Mouse (Mus musculus): ENCODE results near the gene Nkapd1. TPM values are rescaled to one million over a fixed set of nuclear protein-coding genes. Genes with fewer than 3 reads are reported as not detected.

Nkapd1 gene
- polyA plus RNA-seq, 1 experiment: 3.6 TPM

DNA sequence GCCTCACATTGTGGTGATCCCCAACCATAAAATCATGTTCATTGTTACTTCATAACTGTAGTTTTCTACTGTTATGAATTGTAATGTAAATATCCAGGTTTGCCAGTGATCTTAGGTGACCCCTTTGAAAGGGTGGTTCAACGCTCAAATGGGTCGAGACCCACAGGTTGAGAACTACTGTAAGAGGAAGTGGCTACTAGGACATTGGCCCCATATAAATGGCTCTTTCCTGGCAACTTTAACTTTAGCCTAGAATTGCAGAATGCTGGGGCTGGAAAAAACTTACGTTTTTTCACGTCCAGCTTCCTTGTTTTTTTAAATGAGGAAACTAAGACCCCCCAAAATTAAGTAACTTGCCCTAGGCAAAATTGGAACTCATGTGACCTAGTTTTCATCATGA, 49.9 kb downstream of the Nkapd1 start:
- Histone ChIP-seq H3K27me3 (ENCODE audit: control insufficient read depth, insufficient read depth, insufficient read length) (no peaks in the 10 kb centered on the region), H3K4me3 (ENCODE audit: insufficient read depth, poor library complexity, severe bottlenecking) (no peak overlapping the region), H3K79me2 (ENCODE audit: control insufficient read depth, insufficient read depth) (no peaks in the 10 kb centered on the region), H3K36me3 (ENCODE audit: control insufficient read depth, insufficient read depth) (no peaks in the 10 kb centered on the region), H3K79me3 (ENCODE audit: low read depth) (no peaks in the 10 kb centered on the region), H3ac (ENCODE audit: control insufficient read depth, insufficient read length, low read depth) (no peak overlapping the region)
- TF ChIP-seq FOSL1 (IDR thresholded peaks at IDR 0.05; ENCODE audit: insufficient read depth, low read length, poor library complexity, severe bottlenecking) (no peak), MAX (IDR thresholded peaks at IDR 0.05) (no peak)

DNA sequence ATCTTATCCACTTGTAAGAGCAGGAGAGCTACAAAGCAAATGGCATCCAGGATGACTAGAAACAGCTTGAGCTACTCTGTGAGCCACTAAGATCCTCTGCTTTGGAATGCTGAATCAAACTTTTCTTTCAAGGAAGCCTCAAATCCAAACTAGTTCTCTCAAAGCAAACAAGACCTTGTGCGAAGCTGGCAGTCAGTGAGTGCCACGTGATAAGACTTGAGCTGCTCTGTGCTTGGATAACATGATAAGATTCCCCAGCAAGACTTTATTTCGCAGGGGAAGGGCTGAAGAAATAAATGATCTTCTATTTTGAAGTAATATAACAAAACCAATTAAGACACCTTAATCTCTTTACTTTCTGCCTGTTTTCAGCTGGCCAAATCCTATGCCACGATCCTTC, 51.3 kb downstream of the Nkapd1 start:
- Histone ChIP-seq H3ac (ENCODE audit: control insufficient read depth, insufficient read length, low read depth) (no peak overlapping the region), H3K36me3 (ENCODE audit: control insufficient read depth, insufficient read depth) (no peaks in the 10 kb centered on the region), H3K79me2 (ENCODE audit: control insufficient read depth, insufficient read depth) (no peaks in the 10 kb centered on the region), H3K79me3 (ENCODE audit: low read depth) (no peaks in the 10 kb centered on the region), H3K27me3 (ENCODE audit: control insufficient read depth, insufficient read depth, insufficient read length) (no peaks in the 10 kb centered on the region), H3K4me3 (ENCODE audit: insufficient read depth, poor library complexity, severe bottlenecking) (no peak overlapping the region)
- TF ChIP-seq MYOG (IDR thresholded peaks at IDR 0.05; ENCODE audit: control insufficient read depth, extremely low read depth, insufficient read length) (no peak), CEBPB (IDR thresholded peaks at IDR 0.05; ENCODE audit: low read depth) (no peak), MAX (IDR thresholded peaks at IDR 0.05) (no peak), FOSL1 (IDR thresholded peaks at IDR 0.05; ENCODE audit: insufficient read depth, low read length, poor library complexity, severe bottlenecking) (no peak), CTCF (IDR thresholded peaks at IDR 0.05; ENCODE audit: control insufficient read depth, insufficient read depth, insufficient read length) (no peak)

DNA sequence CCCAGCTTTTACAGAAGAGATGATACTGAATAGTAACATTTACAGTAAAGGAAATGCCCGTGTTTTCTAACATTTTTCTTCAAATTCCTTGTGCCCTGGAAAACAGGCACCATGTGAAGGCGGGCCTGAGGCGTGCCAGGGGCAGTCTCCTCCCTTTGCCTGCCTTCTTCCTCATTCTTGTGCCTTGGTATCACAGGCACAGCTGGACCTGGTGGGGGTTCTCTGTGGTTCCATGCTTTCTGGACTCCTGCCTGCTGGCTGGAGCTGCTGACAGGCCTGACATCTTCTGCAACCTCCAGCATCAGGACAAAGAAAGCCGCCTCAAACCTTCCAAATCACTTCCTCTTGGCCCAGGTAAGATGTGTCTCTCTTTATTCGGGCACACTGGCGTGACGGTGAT, 52.1 kb downstream of the Nkapd1 start:
- TF ChIP-seq CTCF (IDR thresholded peaks at IDR 0.05; ENCODE audit: control insufficient read depth, insufficient read depth, insufficient read length) (no peak), CEBPB (IDR thresholded peaks at IDR 0.05; ENCODE audit: low read depth) (no peak), USF1 (IDR thresholded peaks at IDR 0.05; ENCODE audit: low read depth) (no peak), MAX (IDR thresholded peaks at IDR 0.05) (no peak), MYOD1 (IDR thresholded peaks at IDR 0.05; ENCODE audit: control insufficient read depth, insufficient read length, low read depth) (no peak), FOSL1 (IDR thresholded peaks at IDR 0.05; ENCODE audit: insufficient read depth, low read length, poor library complexity, severe bottlenecking) (no peak), MYOG (IDR thresholded peaks at IDR 0.05; ENCODE audit: control insufficient read depth, extremely low read depth, insufficient read length) (no peak)
- Histone ChIP-seq H3K79me3 (ENCODE audit: low read depth) (no peaks in the 10 kb centered on the region), H3K36me3 (ENCODE audit: control insufficient read depth, insufficient read depth) (no peaks in the 10 kb centered on the region), H3K27me3 (ENCODE audit: control insufficient read depth, insufficient read depth, insufficient read length) (no peaks in the 10 kb centered on the region), H3K79me2 (ENCODE audit: control insufficient read depth, insufficient read depth) (no peaks in the 10 kb centered on the region), H3ac (ENCODE audit: control insufficient read depth, insufficient read length, low read depth) (no peak overlapping the region), H3K4me3 (ENCODE audit: insufficient read depth, poor library complexity, severe bottlenecking) (no peak overlapping the region)

DNA sequence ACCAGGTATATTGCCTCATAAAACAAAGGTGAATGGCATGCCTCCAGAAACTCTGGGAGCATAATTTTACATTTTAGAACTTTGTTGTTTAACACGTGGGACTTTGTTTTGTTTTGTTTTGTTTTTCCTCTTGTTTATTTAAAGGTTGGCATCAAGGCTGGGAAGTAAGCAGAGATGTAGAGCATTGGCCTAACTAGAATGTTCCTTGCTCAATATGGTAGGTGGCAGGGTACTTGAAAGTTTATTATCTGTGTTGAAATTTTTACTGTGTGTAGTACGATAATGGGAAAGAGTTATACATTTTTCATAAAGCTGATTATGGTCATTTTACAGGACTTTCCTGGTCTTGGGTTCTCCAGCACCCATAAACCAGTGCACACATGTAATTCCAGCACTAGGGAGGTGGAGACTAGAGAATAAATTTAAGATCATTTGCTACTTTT, 55.3 kb downstream of the Nkapd1 start:
- Histone ChIP-seq H3K79me2 (ENCODE audit: control insufficient read depth, insufficient read depth) (no peaks in the 10 kb centered on the region), H3ac (ENCODE audit: control insufficient read depth, insufficient read length, low read depth) (no peak overlapping the region), H3K4me3 (ENCODE audit: insufficient read depth, poor library complexity, severe bottlenecking) (no peak overlapping the region), H3K79me3 (ENCODE audit: low read depth) (no peaks in the 10 kb centered on the region), H3K36me3 (ENCODE audit: control insufficient read depth, insufficient read depth) (no peaks in the 10 kb centered on the region), H3K27me3 (ENCODE audit: control insufficient read depth, insufficient read depth, insufficient read length) (no peaks in the 10 kb centered on the region)
- no peak for TF ChIP-seq MYOD1 (IDR thresholded peaks at IDR 0.05; ENCODE audit: control insufficient read depth, insufficient read length, low read depth)
- no peak for TF ChIP-seq USF1 (IDR thresholded peaks at IDR 0.05; ENCODE audit: low read depth)
- no peak for TF ChIP-seq FOSL1 (IDR thresholded peaks at IDR 0.05; ENCODE audit: insufficient read depth, low read length, poor library complexity, severe bottlenecking)
- no peak for TF ChIP-seq CEBPB (IDR thresholded peaks at IDR 0.05; ENCODE audit: low read depth)
- no peak for TF ChIP-seq CTCF (IDR thresholded peaks at IDR 0.05; ENCODE audit: control insufficient read depth, insufficient read depth, insufficient read length)
- no peak for TF ChIP-seq MAX (IDR thresholded peaks at IDR 0.05)
- TF ChIP-seq MYOG (IDR thresholded peaks at IDR 0.05; ENCODE audit: control insufficient read depth, extremely low read depth, insufficient read length): no peak

DNA sequence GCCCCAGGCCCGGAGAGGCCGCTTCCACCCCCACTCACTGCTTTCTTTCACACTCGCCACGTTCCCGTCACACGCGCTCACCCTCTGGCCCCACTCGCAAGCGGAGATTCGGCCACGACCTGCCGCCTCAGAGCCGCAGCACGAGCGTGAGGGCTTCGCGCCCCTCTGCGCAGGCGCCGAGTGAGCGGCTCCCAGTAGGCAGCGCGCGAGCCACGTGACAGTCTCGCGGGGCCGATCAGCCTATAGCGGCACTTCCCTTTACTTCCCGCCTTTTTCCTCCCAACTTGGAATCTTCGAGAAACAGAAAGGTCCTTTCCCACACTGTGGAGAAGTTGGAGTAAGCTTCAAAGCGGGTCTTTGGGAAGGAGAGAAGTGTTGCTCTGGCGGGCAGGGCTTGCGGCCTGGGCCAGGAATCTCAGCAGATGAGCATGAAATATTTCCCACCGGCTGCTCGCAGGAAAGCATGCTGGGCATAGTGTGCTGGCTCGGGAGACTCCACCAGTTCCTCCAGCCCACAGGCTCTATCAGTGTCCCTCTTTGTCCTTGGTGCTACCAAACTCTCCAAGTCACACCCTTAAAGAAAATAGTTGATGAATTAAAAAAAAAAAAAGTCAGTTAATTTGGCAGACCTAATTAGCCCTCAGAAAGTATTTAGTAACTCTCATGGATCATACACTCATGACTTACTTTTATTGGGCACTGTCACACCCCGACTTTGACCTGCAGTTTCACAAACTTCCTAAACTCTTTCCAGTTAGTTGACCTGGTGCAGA, 55.9 kb downstream of the Nkapd1 start, which contains the start of gene Tex12:
Gene Tex12 (minus strand): TSS at position 181 of the 773 bp plus-strand sequence.
- TF ChIP-seq MYOG (IDR thresholded peaks at IDR 0.05; ENCODE audit: control insufficient read depth, extremely low read depth, insufficient read length) (no peak), MAX (IDR thresholded peaks at IDR 0.05) (no peak), FOSL1 (IDR thresholded peaks at IDR 0.05; ENCODE audit: insufficient read depth, low read length, poor library complexity, severe bottlenecking) (no peak), USF1 (IDR thresholded peaks at IDR 0.05; ENCODE audit: low read depth) (no peak), MYOD1 (IDR thresholded peaks at IDR 0.05; ENCODE audit: control insufficient read depth, insufficient read length, low read depth) (no peak), CTCF (IDR thresholded peaks at IDR 0.05; ENCODE audit: control insufficient read depth, insufficient read depth, insufficient read length) (no peak), CEBPB (IDR thresholded peaks at IDR 0.05; ENCODE audit: low read depth) (no peak)
- Histone ChIP-seq H3K27me3 (ENCODE audit: control insufficient read depth, insufficient read depth, insufficient read length) (no peaks in the 10 kb centered on the region), H3ac (ENCODE audit: control insufficient read depth, insufficient read length, low read depth) (no peak within 1 kb of the TSS), H3K79me2 (ENCODE audit: control insufficient read depth, insufficient read depth) (no peaks in the 10 kb centered on the region), H3K36me3 (ENCODE audit: control insufficient read depth, insufficient read depth) (no peaks in the 10 kb centered on the region), H3K4me3 (ENCODE audit: insufficient read depth, poor library complexity, severe bottlenecking) (no peak within 1 kb of the TSS), H3K79me3 (ENCODE audit: low read depth) (no peaks in the 10 kb centered on the region)

Other genes starting within 250 kb of the Nkapd1 start
- 0.35 TPM for gene Plet1, start 122.9 kb downstream of the Nkapd1 start, polyA plus RNA-seq (2012; fragmentation: generic; extraction: Trizol)
- gene Pts, start 88.7 kb downstream of the Nkapd1 start, polyA plus RNA-seq (2012; fragmentation: generic; extraction: Trizol): 11.0 TPM
- 0.81 TPM for gene Il18, start 62.6 kb downstream of the Nkapd1 start, polyA plus RNA-seq (2012; fragmentation: generic; extraction: Trizol)
- gene Bco2, start 62.3 kb downstream of the Nkapd1 start, polyA plus RNA-seq (2012; fragmentation: generic; extraction: Trizol): 0.02 TPM
- not detected for gene Tex12, start 56.1 kb downstream of the Nkapd1 start, polyA plus RNA-seq (2012; fragmentation: generic; extraction: Trizol)
- 244 TPM for gene Sdhd, start 13.7 kb downstream of the Nkapd1 start, polyA plus RNA-seq (2012; fragmentation: generic; extraction: Trizol)
- gene Timm8b, start 13.6 kb downstream of the Nkapd1 start, polyA plus RNA-seq (2012; fragmentation: generic; extraction: Trizol): 195 TPM
- 2.5 TPM for gene Pih1d2, start 143 bp downstream of the Nkapd1 start, polyA plus RNA-seq (2012; fragmentation: generic; extraction: Trizol)
- 42.1 TPM for gene Dlat, start 42.3 kb upstream of the Nkapd1 start, polyA plus RNA-seq (2012; fragmentation: generic; extraction: Trizol)
- gene Dixdc1, start 122.1 kb upstream of the Nkapd1 start, polyA plus RNA-seq (2012; fragmentation: generic; extraction: Trizol): 1.2 TPM
- gene 2310030G06Rik, start 129.1 kb upstream of the Nkapd1 start, polyA plus RNA-seq (2012; fragmentation: generic; extraction: Trizol): 1.3 TPM
- gene Cryab, start 133.9 kb upstream of the Nkapd1 start, polyA plus RNA-seq (2012; fragmentation: generic; extraction: Trizol): 224 TPM
- 36.4 TPM for gene Hspb2, start 134.9 kb upstream of the Nkapd1 start, polyA plus RNA-seq (2012; fragmentation: generic; extraction: Trizol)
- 4.4 TPM for gene Fdxacb1, start 150.8 kb upstream of the Nkapd1 start, polyA plus RNA-seq (2012; fragmentation: generic; extraction: Trizol)
- 23.0 TPM for gene Alg9, start 157.6 kb upstream of the Nkapd1 start, polyA plus RNA-seq (2012; fragmentation: generic; extraction: Trizol)
- 4.8 TPM for gene 1110032A03Rik, start 158.1 kb upstream of the Nkapd1 start, polyA plus RNA-seq (2012; fragmentation: generic; extraction: Trizol)
- 26.7 TPM for gene Ppp2r1b, start 227.8 kb upstream of the Nkapd1 start, polyA plus RNA-seq (2012; fragmentation: generic; extraction: Trizol)

Data from C2C12 (cell line).